Mouse (Mus musculus) olfactory bulb, adult 2 months (tissue): ENCODE measurements around the gene Ankrd13d. TPM values are rescaled to one million over a fixed set of nuclear protein-coding genes. Genes with fewer than 3 reads are reported as not detected.
A peak's percentile ranks its signal among the peaks of the same experiment; 100 is the strongest.

Experiments used
- H3K27ac ChIP-seq: fragments of 200-500 bp; 2 replicates; pipeline ENCODE4 v1.5.1; 2012; ENCODE audit warnings: low read depth, low read length; ENCODE audit not compliant: insufficient read depth
- H3K4me1 ChIP-seq: fragments of 200-500 bp; 2 replicates; pipeline ENCODE4 v1.6.1; 2012; ENCODE audit warnings: low read length; ENCODE audit not compliant: control insufficient read depth, insufficient read depth
- H3K4me3 ChIP-seq: fragments of 200-500 bp; 2 replicates; pipeline ENCODE4 v1.5.1; 2012; ENCODE audit warnings: mild to moderate bottlenecking, low read depth, low read length, moderate library complexity; ENCODE audit not compliant: insufficient read depth
- CTCF ChIP-seq: fragments of 200-500 bp; IDR thresholded peaks from 2 replicates; pipeline ENCODE4 v1.5.1; 2012; ENCODE audit warnings: low read depth, mild to moderate bottlenecking, low read length, moderate library complexity; ENCODE audit not compliant: insufficient read depth
- POLR2A ChIP-seq: fragments of 200-500 bp; IDR thresholded peaks from 2 replicates; pipeline ENCODE4 v1.6.1; 2012; ENCODE audit warnings: mild to moderate bottlenecking, low read depth, low read length, moderate library complexity; ENCODE audit not compliant: insufficient read depth
- WGBS: fragments of 180-500 bp; shearing (Covaris S2); methylation state at CpG from one replicate; pipeline ENCODE4 v1.1.7; 2018; 5-methylcytosine and 5-hydroxymethylcytosine counted together
- polyA plus RNA-seq: library from polyadenylated mRNA; stranded (reverse); fragments of >200 nt; gene quantifications from 2 replicates; pipeline ENCODE4 v1.2.4, GENCODE M21; 2012; ENCODE audit warnings: low replicate concordance; ENCODE audit not compliant: missing spikeins, insufficient read depth, insufficient read length

Gene Ankrd13d
- polyA plus RNA-seq, 1 experiment = not detected

GRCm38 (mm10) chr19:4303640-4303995 is 20.7 kb upstream of the Ankrd13d start:
- peaks cover 59% of the 10 kb centered on the region for H3K4me1 ChIP-seq

DNA sequence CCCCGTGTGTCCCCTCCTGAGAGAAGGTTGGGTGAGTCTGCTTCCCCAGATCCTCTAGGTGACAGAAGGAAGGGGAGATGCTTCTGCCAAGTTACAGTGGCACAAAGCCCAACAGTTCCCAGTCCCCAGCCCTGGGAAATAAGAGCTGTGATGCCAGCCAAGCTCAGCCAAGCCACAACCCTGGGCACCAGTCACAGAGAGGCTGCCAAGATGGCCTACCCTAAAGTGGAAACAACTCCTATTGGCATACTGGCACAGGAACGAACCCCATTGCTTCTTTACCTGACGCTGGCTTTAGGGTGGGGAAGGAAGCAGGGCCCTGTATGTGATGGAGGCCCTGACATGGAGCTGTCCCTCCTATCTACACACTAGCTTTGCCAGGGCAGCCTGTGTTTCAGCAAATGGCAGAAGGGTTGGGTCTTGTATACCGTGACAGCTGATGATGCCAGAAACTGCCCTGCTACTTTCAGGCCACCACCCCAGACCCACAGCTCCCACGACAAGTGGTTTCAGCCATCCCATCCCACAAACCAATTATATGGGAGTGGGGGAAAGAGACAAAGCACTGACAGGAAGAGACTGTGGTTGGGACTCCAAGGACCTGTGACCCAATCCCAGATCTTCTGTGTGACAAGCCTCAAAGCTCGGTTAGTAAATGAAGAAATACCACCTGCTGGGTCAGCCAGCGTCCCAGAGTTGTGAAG is 20.2 kb upstream of the Ankrd13d start:
- H3K4me1 ChIP-seq = peaks cover 63% of the 10 kb centered on the region
- no peak overlapping the region; the same call in 1 of the 2 replicates for H3K4me3 ChIP-seq
- TF ChIP-seq CTCF = no peak
- no peak for TF ChIP-seq POLR2A
- peak overlapping the region; percentile 47; the same call in 1 of the 2 replicates for H3K27ac ChIP-seq
- 36% methylated on average over 7 of the region's 7 CpGs for WGBS

More at GRCm38 (mm10) chr19:4303640-4303995, 20.7 kb upstream of the Ankrd13d start:
- TF ChIP-seq POLR2A = no peak
- TF ChIP-seq CTCF = no peak
- WGBS = 91% methylated on average over 5 of the region's 5 CpGs
- no peak overlapping the region for H3K4me3 ChIP-seq
- H3K27ac ChIP-seq = 0 out of 2 replicates have a peak overlapping the region, but pooled peaks have one; percentile 3

- peaks cover 66% of the 10 kb centered on the region for H3K4me1 ChIP-seq
Measured at GRCm38 (mm10) chr19:4301735-4302651, 19.1 kb upstream of the Ankrd13d start.

DNA sequence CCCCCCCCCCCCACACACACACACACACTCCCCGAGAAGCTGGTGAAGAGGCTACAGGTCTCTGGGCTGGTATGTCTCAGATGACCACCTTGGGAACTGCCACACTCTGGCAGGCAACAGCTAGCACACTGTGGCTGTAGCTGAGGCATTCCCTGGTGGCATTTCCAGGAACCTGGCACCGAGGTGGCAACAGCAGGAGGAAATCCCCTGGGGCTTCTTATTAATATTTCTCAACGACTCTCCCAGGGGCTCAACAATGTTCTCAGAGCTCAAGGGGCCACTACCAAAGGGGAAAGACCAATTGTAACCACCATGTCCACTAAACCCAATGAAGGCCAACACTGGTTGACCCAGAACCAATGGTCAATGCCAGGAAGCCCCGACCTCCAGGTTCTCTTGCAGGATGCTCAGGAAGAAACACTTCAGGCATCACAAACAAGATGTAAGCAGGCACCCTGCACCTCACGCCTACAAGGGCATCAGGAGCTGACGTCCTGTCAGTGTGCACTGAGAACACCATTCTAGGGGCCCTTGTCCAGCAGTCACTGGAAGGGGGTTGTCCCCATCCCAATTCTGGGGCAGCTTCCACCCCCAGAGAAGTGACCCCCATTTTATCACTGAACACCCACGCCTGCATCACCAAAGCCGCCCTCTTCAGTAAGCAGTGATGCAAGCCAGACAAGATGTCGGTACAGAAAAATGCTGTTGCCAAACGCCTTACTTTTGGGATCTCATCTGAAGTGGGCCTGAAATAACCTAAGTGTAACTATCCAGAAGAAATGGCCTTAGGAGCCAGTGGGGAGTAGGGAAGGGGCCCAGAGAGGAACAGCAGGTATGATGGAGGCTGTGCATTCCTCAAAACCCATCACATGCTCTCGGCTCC is 18.2 kb upstream of the Ankrd13d start:
- WGBS = 59% methylated on average over 11 of the region's 11 CpGs
- H3K4me3 ChIP-seq = no peak overlapping the region
- peaks cover 69% of the 10 kb centered on the region for H3K4me1 ChIP-seq
- no peak for TF ChIP-seq CTCF
- TF ChIP-seq POLR2A = no peak
- H3K27ac ChIP-seq = peak overlapping the region; percentile 62

More at GRCm38 (mm10) chr19:4301735-4302651, 19.1 kb upstream of the Ankrd13d start:
- WGBS = 15% methylated on average over 21 of the region's 21 CpGs
- peak overlapping the region; percentile 18 for H3K4me3 ChIP-seq
- TF ChIP-seq POLR2A (no peak), CTCF (no peak)
- peak overlapping the region; percentile 62 for H3K27ac ChIP-seq

- no peak for TF ChIP-seq POLR2A
- TF ChIP-seq CTCF = no peak
- no peak overlapping the region for H3K4me3 ChIP-seq
- peaks cover 69% of the 10 kb centered on the region for H3K4me1 ChIP-seq
- 46% methylated on average over 7 of the region's 7 CpGs for WGBS
- H3K27ac ChIP-seq = no peak overlapping the region; the same call in 1 of the 2 replicates
Measured at GRCm38 (mm10) chr19:4300271-4300704, 17.4 kb upstream of the Ankrd13d start.

GRCm38 (mm10) chr19:4299574-4300270 is 16.8 kb upstream of the Ankrd13d start:
- no peak overlapping the region for H3K4me3 ChIP-seq
- no peak overlapping the region; the same call in 1 of the 2 replicates for H3K27ac ChIP-seq
- WGBS = 72% methylated on average over 6 of the region's 6 CpGs

GRCm38 (mm10) chr19:4299126-4299525 is 16.2 kb upstream of the Ankrd13d start:
- WGBS = 87% methylated on average over 7 of the region's 7 CpGs
- Histone ChIP-seq H3K4me1 (peaks cover 73% of the 10 kb centered on the region), H3K4me3 (no peak overlapping the region), H3K27ac (no peak overlapping the region)
- no peak for TF ChIP-seq POLR2A
- no peak for TF ChIP-seq CTCF

More at GRCm38 (mm10) chr19:4299574-4300270, 16.8 kb upstream of the Ankrd13d start:
- TF ChIP-seq CTCF = no peak
- TF ChIP-seq POLR2A = no peak
- peaks cover 73% of the 10 kb centered on the region for H3K4me1 ChIP-seq
